Mouse (Mus musculus) liver, embryonic 15.5 days (tissue): ENCODE results near the gene Smarcal1. TPM values are rescaled to one million over a fixed set of nuclear protein-coding genes. Genes with fewer than 3 reads are reported as not detected.

Experiments
- ATAC-seq: fragments of 200-750 bp; cut with Nextera tagmentation; 2 replicates; pipeline ENCODE4 v1.8.0; 2017; ENCODE audit warnings: moderate number of reproducible peaks, mild to moderate bottlenecking, moderate library complexity; ENCODE audit not compliant: insufficient read depth
- H3K27ac ChIP-seq: fragments of 300-500 bp; sonication (generic); replicated peaks from 2 replicates; pipeline ENCODE4 v1.5.1; 2015; ENCODE audit warnings: mild to moderate bottlenecking, inconsistent platforms
- H3K27me3 ChIP-seq: fragments of 300-500 bp; sonication (generic); 2 replicates; pipeline ENCODE4 v1.6.1; 2015; ENCODE audit warnings: mild to moderate bottlenecking, inconsistent platforms
- H3K36me3 ChIP-seq: fragments of 300-500 bp; sonication (generic); replicated peaks from 2 replicates; pipeline ENCODE4 v1.6.1; 2015; ENCODE audit warnings: moderate library complexity, mild to moderate bottlenecking, inconsistent platforms
- H3K4me1 ChIP-seq: fragments of 300-500 bp; sonication (generic); replicated peaks from 2 replicates; pipeline ENCODE4 v1.6.1; 2015; ENCODE audit warnings: inconsistent platforms
- H3K4me2 ChIP-seq: fragments of 300-500 bp; sonication (generic); 2 replicates; pipeline ENCODE4 v1.6.1; 2015; ENCODE audit warnings: moderate library complexity, mild to moderate bottlenecking, inconsistent platforms
- H3K4me3 ChIP-seq: fragments of 300-500 bp; sonication (generic); replicated peaks from 2 replicates; pipeline ENCODE4 v1.5.1; 2015; ENCODE audit warnings: mild to moderate bottlenecking, inconsistent platforms
- H3K9ac ChIP-seq: fragments of 300-500 bp; sonication (generic); 2 replicates; pipeline ENCODE4 v1.6.1; 2015; ENCODE audit warnings: moderate library complexity, mild to moderate bottlenecking, inconsistent platforms
- H3K9me3 ChIP-seq: fragments of 300-500 bp; sonication (generic); replicated peaks from 2 replicates; pipeline ENCODE4 v1.6.1; 2016; ENCODE audit warnings: inconsistent platforms
- WGBS: fragments of 180-500 bp; shearing (Covaris S2); methylation state at CpG from one replicate; pipeline ENCODE4 v1.1.7; 2015; ENCODE audit warnings: mixed read lengths; ENCODE audit not compliant: insufficient replicate concordance; 5-methylcytosine and 5-hydroxymethylcytosine counted together
- polyA plus RNA-seq: library from polyadenylated mRNA; unstranded; fragments of >200 nt; fragmentation: Nextera tagmentation; extraction: Ambion mirVana; gene quantifications from 2 replicates; pipeline ENCODE4 v1.2.1, GENCODE M21; 2015

The Smarcal1 gene
- polyA plus RNA-seq, 1 experiment from 2014 or later = 7.3 TPM

DNA sequence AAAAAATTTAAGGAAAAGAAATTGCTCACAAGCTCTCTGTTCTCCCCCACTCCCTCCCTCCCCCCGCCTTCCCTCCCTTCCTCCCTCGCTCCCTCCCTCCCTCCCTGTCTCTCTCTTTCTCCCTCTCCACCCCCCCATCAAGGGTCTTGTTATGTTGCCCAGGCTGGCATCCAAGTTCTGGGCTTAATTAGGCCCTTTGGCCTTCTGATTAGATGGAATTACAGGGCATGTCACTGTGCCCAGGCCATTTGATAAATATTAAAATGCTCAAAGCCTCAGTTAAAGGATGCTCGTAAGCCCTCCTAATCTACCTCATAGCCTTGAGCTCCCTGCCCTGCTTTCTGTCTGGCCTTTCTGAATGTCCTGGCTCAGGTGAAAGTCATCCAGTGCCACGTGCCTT is 7.6 kb downstream of the Smarcal1 start:
- Histone ChIP-seq H3K27me3 (no peaks in the 10 kb centered on the region), H3K9ac (no peak overlapping the region), H3K9me3 (no peaks in the 10 kb centered on the region), H3K36me3 (peaks cover 58% of the 10 kb centered on the region), H3K4me3 (no peak overlapping the region), H3K4me2 (no peak overlapping the region), H3K4me1 (no peaks in the 10 kb centered on the region), H3K27ac (no peak overlapping the region)
- WGBS = 85% methylated on average over 4 of the region's 4 CpGs
- ATAC-seq = no peak

DNA sequence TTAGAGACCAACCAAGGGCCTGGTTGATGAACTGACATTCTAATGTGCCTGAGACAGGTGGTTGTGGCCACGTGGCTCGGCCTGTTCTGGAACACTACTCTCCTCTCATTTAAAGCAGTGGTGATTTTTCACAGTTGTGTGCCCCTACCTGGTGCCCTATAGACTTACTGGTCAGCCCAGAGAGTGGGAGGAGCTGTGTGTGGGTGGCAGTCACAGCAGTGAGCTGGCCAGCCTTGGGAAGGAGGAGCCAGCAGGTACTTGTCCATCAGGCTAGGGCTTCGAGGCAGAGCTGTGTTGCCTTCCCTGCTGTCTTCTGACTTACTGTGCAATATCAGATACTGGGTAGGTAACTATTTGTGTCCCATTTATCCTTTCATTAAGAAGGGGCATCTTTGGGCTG is 9.3 kb downstream of the Smarcal1 start:
- Histone ChIP-seq H3K4me2 (no peak overlapping the region), H3K4me3 (no peak overlapping the region), H3K4me1 (no peaks in the 10 kb centered on the region), H3K9ac (no peak overlapping the region), H3K36me3 (peaks cover 56% of the 10 kb centered on the region), H3K27ac (no peak overlapping the region), H3K9me3 (no peaks in the 10 kb centered on the region), H3K27me3 (no peaks in the 10 kb centered on the region)
- 71% methylated on average over 3 of the region's 3 CpGs for WGBS
- no peak for ATAC-seq

DNA sequence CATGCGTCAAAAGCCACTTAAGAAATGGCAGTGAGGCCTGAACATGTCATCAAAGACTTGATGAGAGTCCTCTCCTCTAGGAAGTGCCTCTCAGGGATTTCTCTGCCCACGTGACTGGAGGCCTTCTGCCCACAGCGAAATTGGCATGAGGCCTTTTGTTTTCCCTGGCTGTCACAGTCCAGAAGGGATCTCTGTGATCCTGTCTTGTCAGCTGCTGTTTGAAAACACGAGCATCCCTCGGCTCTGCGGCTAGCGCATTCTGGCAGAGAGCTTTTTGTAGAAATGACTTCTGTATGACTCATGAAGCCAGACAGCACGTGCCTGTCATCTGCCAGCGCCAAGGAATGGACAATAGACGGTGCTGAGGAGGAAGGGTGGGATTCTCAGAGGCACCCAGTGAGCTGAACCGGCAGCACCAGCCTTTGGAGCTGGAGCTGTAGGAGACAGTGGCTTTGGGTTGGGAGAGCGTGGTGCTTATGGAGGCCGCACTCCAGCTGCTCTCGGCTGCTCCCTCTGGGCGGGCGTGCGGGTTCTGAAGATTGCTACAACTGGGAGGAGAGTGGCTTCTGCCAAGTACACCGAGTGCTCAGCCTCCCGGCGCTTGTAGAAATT is 10.4 kb downstream of the Smarcal1 start:
- WGBS = 80% methylated on average over 20 of the region's 20 CpGs
- Histone ChIP-seq H3K9ac (no peak overlapping the region), H3K36me3 (peaks cover 49% of the 10 kb centered on the region)

DNA sequence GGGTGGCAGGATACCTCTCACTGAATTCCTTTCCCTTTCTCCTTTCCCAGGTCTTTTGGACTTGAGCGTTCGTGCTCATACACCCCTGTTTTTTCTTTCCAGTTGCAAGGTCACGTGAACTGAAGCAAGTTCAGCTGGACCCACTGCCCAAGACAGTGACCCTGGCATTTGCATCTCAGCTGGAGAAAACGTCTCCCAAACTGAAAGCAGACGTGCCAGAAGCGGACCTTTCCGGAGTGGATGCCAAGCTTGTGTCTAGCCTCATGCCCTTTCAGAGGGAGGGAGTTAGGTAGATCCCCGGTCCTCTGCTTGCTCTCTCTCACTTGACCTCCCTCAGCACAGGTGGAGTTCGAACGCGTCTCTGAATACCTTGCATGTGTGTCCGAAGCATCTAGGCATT is 12.6 kb downstream of the Smarcal1 start:
- Histone ChIP-seq H3K4me1 (no peaks in the 10 kb centered on the region), H3K9ac (no peak overlapping the region), H3K27me3 (no peaks in the 10 kb centered on the region), H3K9me3 (no peaks in the 10 kb centered on the region), H3K4me2 (no peak overlapping the region), H3K4me3 (no peak overlapping the region), H3K36me3 (peaks cover 57% of the 10 kb centered on the region), H3K27ac (no peak overlapping the region)
- WGBS = 79% methylated on average over 12 of the region's 12 CpGs
- no peak for ATAC-seq

More for the DNA sequence above, 10.4 kb downstream of the Smarcal1 start:
- Histone ChIP-seq H3K4me2 (no peak overlapping the region), H3K27me3 (no peaks in the 10 kb centered on the region), H3K27ac (no peak overlapping the region), H3K9me3 (no peaks in the 10 kb centered on the region), H3K4me3 (no peak overlapping the region), H3K4me1 (no peaks in the 10 kb centered on the region)
- no peak for ATAC-seq

DNA sequence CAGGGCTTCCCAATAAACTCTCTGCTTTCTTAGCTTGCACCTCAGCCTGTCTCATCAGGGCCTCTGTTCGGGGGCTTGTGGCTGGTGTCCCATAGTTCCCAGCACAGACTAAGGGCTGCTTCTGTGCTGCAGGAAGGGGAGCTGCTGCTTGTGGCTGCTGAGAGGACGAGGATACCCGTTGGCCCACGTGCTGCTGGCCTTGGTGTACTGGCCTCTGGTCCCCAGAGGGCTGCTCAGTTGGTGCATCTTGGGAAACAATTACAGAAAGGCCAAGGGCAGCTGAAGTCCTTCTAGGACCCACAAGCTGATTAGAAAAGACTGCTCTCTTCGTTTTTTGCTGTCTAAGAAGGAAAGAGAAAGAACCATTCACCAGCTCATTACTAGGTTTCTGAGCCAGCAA is 13.2 kb downstream of the Smarcal1 start:
- 69% methylated on average over 5 of the region's 5 CpGs for WGBS
- Histone ChIP-seq H3K9me3 (no peaks in the 10 kb centered on the region), H3K36me3 (peaks cover 56% of the 10 kb centered on the region), H3K27ac (no peak overlapping the region), H3K27me3 (no peaks in the 10 kb centered on the region), H3K4me3 (no peak overlapping the region), H3K4me1 (no peaks in the 10 kb centered on the region), H3K4me2 (no peak overlapping the region), H3K9ac (no peak overlapping the region)
- ATAC-seq = no peak

DNA sequence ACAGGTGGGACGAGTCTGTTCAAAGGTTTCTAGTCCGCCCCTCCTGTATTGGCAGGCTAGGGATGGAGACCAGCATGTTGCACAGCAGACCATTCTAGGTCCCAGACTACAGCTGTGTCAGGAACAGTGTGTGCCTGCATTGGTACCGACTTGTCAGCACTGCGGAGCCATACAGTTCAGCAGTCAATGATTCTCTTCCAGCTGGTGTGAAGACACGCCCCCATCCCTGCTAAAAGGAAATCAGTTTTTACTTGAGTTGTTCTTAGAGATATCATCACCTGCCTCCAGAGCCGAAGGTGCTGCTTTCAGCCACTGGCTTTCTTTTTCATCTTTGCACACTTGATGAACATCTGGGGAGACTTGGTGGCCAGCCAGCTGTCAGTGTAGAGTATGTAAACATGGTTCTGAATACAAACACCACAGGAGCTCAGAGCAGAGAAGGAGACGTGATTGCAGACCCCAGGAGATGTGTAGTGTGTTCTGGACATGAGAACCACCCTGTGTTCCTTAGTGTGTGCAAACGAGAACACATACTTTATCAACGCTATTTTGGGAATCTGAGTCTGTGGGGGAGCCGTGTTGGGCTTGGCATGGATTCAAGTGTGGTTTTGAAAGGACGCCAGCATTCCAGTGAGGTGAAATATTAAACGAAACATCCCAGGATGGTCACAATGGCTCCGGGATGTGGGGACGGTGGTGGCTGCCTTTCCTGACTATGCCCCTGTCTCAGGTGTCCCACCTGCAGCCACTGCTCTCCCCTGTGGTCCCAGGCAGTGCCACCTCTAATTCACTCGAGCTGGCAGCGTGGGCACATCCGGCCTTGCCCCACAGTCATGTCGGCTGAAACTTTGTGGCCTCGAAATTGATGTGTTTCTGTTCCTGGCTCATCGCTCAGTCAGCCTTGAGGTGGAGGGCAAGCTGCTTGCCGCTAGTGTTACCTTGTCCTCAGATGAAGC is 16.4 kb downstream of the Smarcal1 start:
- no peak overlapping the region for H3K4me2 ChIP-seq
- no peak overlapping the region for H3K9ac ChIP-seq
- no peak overlapping the region for H3K4me3 ChIP-seq
- peak; percentile 42 for ATAC-seq
- H3K36me3 ChIP-seq = peaks cover 44% of the 10 kb centered on the region
- H3K27ac ChIP-seq = no peak overlapping the region
- 70% methylated on average over 21 of the region's 21 CpGs for WGBS
- H3K4me1 ChIP-seq = no peaks in the 10 kb centered on the region
- no peaks in the 10 kb centered on the region for H3K27me3 ChIP-seq
- no peaks in the 10 kb centered on the region for H3K9me3 ChIP-seq

DNA sequence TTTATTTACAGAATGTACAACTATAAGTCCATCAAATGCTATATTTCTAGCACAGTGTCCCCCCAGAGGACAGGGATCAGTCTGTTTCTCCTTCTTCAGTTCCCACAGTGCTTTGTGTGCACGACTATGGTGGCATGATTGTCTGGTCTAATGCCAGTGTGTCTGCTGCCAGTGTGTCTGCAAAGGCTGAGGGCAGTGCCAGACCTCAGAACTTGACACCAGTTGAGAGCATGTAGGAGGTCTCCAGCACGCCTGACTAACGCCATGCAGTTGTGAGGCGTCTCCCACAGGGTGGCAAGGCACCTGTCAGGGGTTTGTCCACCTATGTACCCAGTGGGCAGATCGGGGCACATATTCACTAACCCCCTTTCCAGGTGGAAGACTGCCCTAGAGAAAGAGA is 17.7 kb downstream of the Smarcal1 start:
- H3K4me1 ChIP-seq = no peaks in the 10 kb centered on the region
- 73% methylated on average over 5 of the region's 5 CpGs for WGBS
- peaks cover 40% of the 10 kb centered on the region for H3K36me3 ChIP-seq
- no peaks in the 10 kb centered on the region for H3K9me3 ChIP-seq
- H3K27ac ChIP-seq = no peak overlapping the region
- no peak overlapping the region for H3K4me2 ChIP-seq
- H3K4me3 ChIP-seq = no peak overlapping the region
- H3K9ac ChIP-seq = no peak overlapping the region
- ATAC-seq = no peak
- no peaks in the 10 kb centered on the region for H3K27me3 ChIP-seq

DNA sequence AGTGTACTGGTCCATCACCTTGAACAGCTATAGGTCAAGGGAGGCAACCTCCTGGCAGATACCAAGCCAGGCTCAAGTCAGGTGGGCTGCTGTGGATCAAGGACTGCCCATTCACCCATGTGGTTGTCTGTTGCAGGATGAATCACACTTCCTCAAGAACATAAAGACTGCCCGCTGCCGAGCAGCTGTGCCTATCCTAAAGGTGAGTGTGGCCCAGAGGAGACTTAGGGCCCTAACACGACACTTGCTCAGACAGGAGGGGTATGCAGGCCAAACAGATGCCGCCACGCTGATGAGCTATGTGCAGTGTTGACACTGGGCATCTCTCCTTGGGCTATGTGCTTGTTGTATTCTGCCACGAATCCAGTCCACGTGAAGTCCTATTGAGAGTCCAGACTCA is 18.2 kb downstream of the Smarcal1 start:
- H3K27ac ChIP-seq = no peak overlapping the region
- no peak overlapping the region for H3K9ac ChIP-seq
- H3K27me3 ChIP-seq = no peaks in the 10 kb centered on the region
- ATAC-seq = no peak
- no peaks in the 10 kb centered on the region for H3K4me1 ChIP-seq
- no peaks in the 10 kb centered on the region for H3K9me3 ChIP-seq
- peaks cover 40% of the 10 kb centered on the region for H3K36me3 ChIP-seq
- 79% methylated on average over 7 of the region's 7 CpGs for WGBS
- H3K4me3 ChIP-seq = no peak overlapping the region
- no peak overlapping the region for H3K4me2 ChIP-seq

DNA sequence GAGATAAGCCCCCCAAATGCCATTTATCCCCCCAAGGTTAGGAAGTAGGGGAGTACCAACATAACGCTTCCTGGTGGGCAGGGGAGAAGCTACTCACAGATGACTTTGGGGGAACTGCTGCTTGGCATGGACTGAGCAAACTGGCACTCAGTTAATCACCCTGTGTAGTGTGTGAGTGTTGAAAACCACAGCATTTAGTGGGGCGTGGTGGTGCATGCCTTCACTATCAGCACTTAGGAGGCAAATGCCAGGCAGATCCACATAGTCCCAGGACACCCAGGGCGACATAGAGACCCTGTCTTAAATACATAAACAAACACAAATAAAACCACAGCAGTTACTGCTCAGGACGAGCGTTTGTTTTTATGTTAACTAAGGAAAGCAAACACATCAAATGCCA is 19.1 kb downstream of the Smarcal1 start:
- Histone ChIP-seq H3K36me3 (peaks cover 36% of the 10 kb centered on the region), H3K4me1 (no peaks in the 10 kb centered on the region), H3K27ac (no peak overlapping the region), H3K4me2 (no peak overlapping the region), H3K27me3 (no peaks in the 10 kb centered on the region), H3K9me3 (no peaks in the 10 kb centered on the region), H3K9ac (no peak overlapping the region), H3K4me3 (no peak overlapping the region)
- 64% methylated on average over 5 of the region's 5 CpGs for WGBS
- ATAC-seq = no peak

DNA sequence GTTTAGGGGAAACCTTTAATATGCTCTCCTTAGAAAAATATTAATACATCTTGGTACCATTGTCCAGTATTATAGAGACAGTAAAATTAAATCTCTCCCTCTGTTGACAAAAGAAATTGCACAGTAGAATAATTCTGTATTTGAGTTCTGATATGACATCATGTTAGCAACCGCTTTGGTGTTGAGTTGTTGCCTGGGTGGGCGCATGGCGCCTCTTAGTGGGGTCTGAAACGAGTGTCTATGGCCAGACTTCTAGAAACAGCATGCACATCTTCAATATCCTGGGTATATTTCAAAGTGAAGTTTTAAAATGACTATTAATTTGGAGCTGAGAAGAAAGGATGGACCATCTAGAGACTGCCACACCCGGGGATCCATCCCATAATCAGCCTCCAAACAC is 19.8 kb downstream of the Smarcal1 start:
- H3K9me3 ChIP-seq = no peaks in the 10 kb centered on the region
- H3K27ac ChIP-seq = no peak overlapping the region
- H3K4me1 ChIP-seq = no peaks in the 10 kb centered on the region
- 82% methylated on average over 5 of the region's 5 CpGs for WGBS
- H3K36me3 ChIP-seq = peaks cover 33% of the 10 kb centered on the region
- no peak for ATAC-seq
- H3K4me2 ChIP-seq = no peak overlapping the region
- H3K27me3 ChIP-seq = no peaks in the 10 kb centered on the region
- no peak overlapping the region for H3K4me3 ChIP-seq
- H3K9ac ChIP-seq = no peak overlapping the region

DNA sequence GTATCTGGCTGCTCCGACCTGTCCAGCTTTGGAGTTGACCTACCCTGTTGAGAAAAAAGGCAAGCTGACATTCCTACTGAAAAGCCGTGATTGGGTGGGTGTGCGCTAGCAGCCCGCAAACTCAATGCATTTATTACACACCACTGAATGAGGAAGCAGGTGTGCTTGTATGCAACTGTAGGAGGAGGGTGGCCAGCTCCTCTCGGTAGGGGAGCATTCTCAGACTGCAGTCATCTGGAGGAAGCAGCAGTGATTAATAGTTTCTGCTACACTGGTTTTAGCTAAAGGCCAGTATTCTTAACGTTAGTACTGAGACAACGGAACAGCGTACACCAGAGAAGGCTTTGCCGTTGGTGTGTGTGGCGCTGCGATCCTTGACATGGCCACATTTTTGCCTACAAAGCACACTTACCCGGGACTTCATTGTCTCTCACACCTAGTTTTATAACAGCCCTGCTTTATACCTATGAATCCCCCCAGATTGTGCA is 23.2 kb downstream of the Smarcal1 start:
- H3K4me2 ChIP-seq = no peak overlapping the region
- WGBS = 75% methylated on average over 12 of the region's 12 CpGs
- ATAC-seq = no peak
- H3K9ac ChIP-seq = no peak overlapping the region
- peaks cover 28% of the 10 kb centered on the region for H3K36me3 ChIP-seq
- H3K4me1 ChIP-seq = no peaks in the 10 kb centered on the region
- H3K9me3 ChIP-seq = no peaks in the 10 kb centered on the region
- H3K27me3 ChIP-seq = no peaks in the 10 kb centered on the region
- no peak overlapping the region for H3K27ac ChIP-seq
- no peak overlapping the region for H3K4me3 ChIP-seq
